In the genomic region with DNA sequence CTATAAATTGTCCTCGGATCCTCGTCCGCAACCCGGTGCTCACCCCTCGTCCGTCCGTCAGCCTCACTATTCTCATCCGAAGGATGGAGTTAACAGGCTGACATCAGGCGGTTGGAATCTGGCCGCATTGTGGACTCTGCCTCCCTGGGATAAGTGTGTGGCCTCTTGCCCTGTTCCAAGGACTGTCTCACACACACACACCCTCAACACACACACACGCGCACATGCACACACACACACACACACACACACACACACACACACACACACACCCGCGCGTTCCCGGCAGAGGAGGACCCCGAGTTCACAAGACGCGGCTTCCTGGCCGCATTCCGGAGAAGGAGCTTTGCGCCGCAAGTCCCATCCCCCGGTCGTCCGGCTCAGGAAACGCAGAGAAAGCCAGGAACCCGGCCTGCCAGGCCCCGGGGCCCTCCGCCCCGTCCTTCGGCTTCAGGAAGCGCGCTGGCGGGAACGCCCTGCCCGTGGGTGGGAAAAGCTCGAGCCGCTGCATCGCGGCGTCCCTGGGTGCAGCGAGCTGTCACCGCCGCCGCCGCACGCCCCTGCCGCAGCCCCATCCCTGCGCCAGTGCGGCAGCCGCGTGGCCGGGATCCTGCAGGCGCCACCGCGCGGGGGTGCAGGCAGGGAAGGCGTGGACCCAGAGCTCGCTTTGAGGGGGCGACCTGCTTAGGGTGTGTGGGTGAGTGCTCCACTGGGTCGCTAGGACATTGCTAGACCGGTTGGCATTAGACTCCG, we compare ENCODE assay signal across 8 mouse cellular contexts. TPM values are rescaled to one million over a fixed set of nuclear protein-coding genes. Genes with fewer than 3 reads are reported as not detected.
A peak's percentile ranks its signal among the peaks of the same experiment; 100 is the strongest.
DNase-seq lines count a peak whose midpoint lies in the region; ATAC-seq and TF ChIP-seq lines count a peak whose summit lies in the region.

Gene 6030445D17Rik (plus strand): TSS at position 165 of the 753 bp plus-strand sequence.

- peaks cover 41% of the 10 kb centered on the region for H3K27me3 ChIP-seq in forebrain, embryonic 13.5 days
- no peaks in the 10 kb centered on the region for H3K27me3 ChIP-seq in heart, postnatal 0 days (ENCODE audit: control insufficient read depth, insufficient read depth, low read length)

- TF ChIP-seq CTCF in heart, postnatal 0 days (IDR thresholded peaks at IDR 0.05; ENCODE audit: low read depth) = no peak
- TF ChIP-seq CTCF in lung, adult 2 months (IDR thresholded peaks at IDR 0.05; ENCODE audit: insufficient read depth, low read length) = no peak
- no peak for TF ChIP-seq CTCF in olfactory bulb, adult 2 months (IDR thresholded peaks at IDR 0.05; ENCODE audit: insufficient read depth, low read depth, low read length)

- peak; percentile 74; the same call in 1 of the 2 replicates for TF ChIP-seq EP300 in heart, postnatal 0 days (IDR thresholded peaks at IDR 0.05; ENCODE audit: low read depth)

- peak; percentile 15 for DNase-seq in CD8-positive naive resting alpha-beta T cell, adult 2 months (ENCODE audit: low read depth in 2 of 2, low spot score in 2 of 2)
- peak; percentile 10 for DNase-seq in c-Kit-positive CD71-negative TER-119-negative erythroid progenitor cells, embryonic 14.5 days (ENCODE audit: low read depth)
- DNase-seq in heart, postnatal 0 days (ENCODE audit: low spot score) = peak; percentile 74
- DNase-seq in kidney, postnatal 25 days = peak; percentile 84 to 93
- peak; percentile 77 for DNase-seq in lung, adult 2 months
- peak; percentile 36 for DNase-seq in thymus, postnatal 0 days (ENCODE audit: low spot score)

- H3K36me3 ChIP-seq in forebrain, embryonic 13.5 days (ENCODE audit: poor library complexity, severe bottlenecking) = no peaks in the 10 kb centered on the region
- H3K36me3 ChIP-seq in heart, postnatal 0 days (replicated peaks; ENCODE audit: control insufficient read depth, insufficient read depth, low read length) = no peaks in the 10 kb centered on the region

- WGBS in forebrain, embryonic 13.5 days = under 1% methylated on average over 58 of the region's 64 CpGs
- WGBS in heart, postnatal 0 days = 1% methylated on average over 64 of the region's 64 CpGs
- 3% methylated on average over 62 of the region's 64 CpGs for WGBS in lung, adult 2 months
- 2% methylated on average over 64 of the region's 64 CpGs for WGBS in olfactory bulb, adult 2 months

- H3K4me3 ChIP-seq in forebrain, embryonic 13.5 days = peak within 1 kb of the TSS; percentile 65
- H3K4me3 ChIP-seq in heart, postnatal 0 days (ENCODE audit: low read depth, low read length) = peak within 1 kb of the TSS; percentile 68
- peak within 1 kb of the TSS; percentile 95 for H3K4me3 ChIP-seq in lung, adult 2 months (replicated peaks; ENCODE audit: extremely low read depth, low read depth, low read length)
- peak within 1 kb of the TSS; percentile 73 for H3K4me3 ChIP-seq in olfactory bulb, adult 2 months (ENCODE audit: insufficient read depth, low read depth, low read length)

- H3K9ac ChIP-seq in forebrain, embryonic 13.5 days = peak within 1 kb of the TSS; percentile 79
- H3K9ac ChIP-seq in heart, postnatal 0 days (replicated peaks; ENCODE audit: low read depth, low read length) = peak within 1 kb of the TSS; percentile 63

- H3K4me2 ChIP-seq in forebrain, embryonic 13.5 days = peak within 1 kb of the TSS; percentile 99
- peak within 1 kb of the TSS; percentile 91 for H3K4me2 ChIP-seq in heart, postnatal 0 days (ENCODE audit: low read depth, low read length)

- TF ChIP-seq POLR2A in lung, adult 2 months (IDR thresholded peaks at IDR 0.05; ENCODE audit: borderline replicate concordance, extremely low read depth, low read depth, low read length) = no peak; the same call in 1 of the 2 replicates
- TF ChIP-seq POLR2A in olfactory bulb, adult 2 months (IDR thresholded peaks at IDR 0.05; ENCODE audit: insufficient read depth, low read depth, low read length) = 0 out of 2 replicates have a peak, but pooled peaks have one; percentile 12

- no peak within 1 kb of the TSS for H3K27ac ChIP-seq in forebrain, embryonic 13.5 days
- peak within 1 kb of the TSS; percentile 96 for H3K27ac ChIP-seq in heart, postnatal 0 days (ENCODE audit: low read depth)
- H3K27ac ChIP-seq in olfactory bulb, adult 2 months (ENCODE audit: insufficient read depth, low read depth, low read length) = peak within 1 kb of the TSS; percentile 37

- peaks cover 28% of the 10 kb centered on the region for H3K4me1 ChIP-seq in forebrain, embryonic 13.5 days
- H3K4me1 ChIP-seq in heart, postnatal 0 days (ENCODE audit: control insufficient read depth, insufficient read depth) = peaks cover 12% of the 10 kb centered on the region
- H3K4me1 ChIP-seq in lung, adult 2 months (ENCODE audit: control insufficient read depth, insufficient read depth, low read length) = peaks cover 13% of the 10 kb centered on the region
- H3K4me1 ChIP-seq in olfactory bulb, adult 2 months (ENCODE audit: control insufficient read depth, insufficient read depth, low read length) = peaks cover 4% of the 10 kb centered on the region; the same call in 1 of the 2 replicates

- no peaks in the 10 kb centered on the region for H3K9me3 ChIP-seq in forebrain, embryonic 13.5 days (replicated peaks)
- no peaks in the 10 kb centered on the region for H3K9me3 ChIP-seq in heart, postnatal 0 days (replicated peaks; ENCODE audit: control insufficient read depth, low read length)

- peak; percentile 75 for ATAC-seq in forebrain, embryonic 13.5 days
- peak; percentile 83 for ATAC-seq in heart, postnatal 0 days (ENCODE audit: insufficient read depth, low read depth)

RNA-seq across cellular contexts. Expression of gene 6030445D17Rik, which starts in this region (rescaled TPM):
- polyA plus RNA-seq in forebrain, embryonic 13.5 days (2015; fragmentation: Nextera tagmentation; extraction: Ambion mirVana) = 0.13 TPM in 1 of 2 replicates, not detected in the other
- not detected in 2 replicates for total RNA-seq in heart, postnatal 0 days (2014; rRNA removed; ENCODE audit: low replicate concordance)
- polyA plus RNA-seq in heart, postnatal 0 days (2015; fragmentation: Nextera tagmentation; extraction: Ambion mirVana) = 0.27 and 0.43 TPM in 2 replicates
- polyA plus RNA-seq in lung, adult 2 months (2012; rRNA removed) = 0.72 and 1.1 TPM in 2 replicates
- not detected in 2 replicates for polyA plus RNA-seq in olfactory bulb, adult 2 months (2012; ENCODE audit: insufficient read depth, insufficient read length, low replicate concordance, missing spikeins)
- 0.16 and 0.21 TPM in 2 replicates for polyA plus RNA-seq in thymus, postnatal 0 days (2015; fragmentation: Nextera tagmentation; extraction: Ambion mirVana)

Comparison
In these comparisons a context has a peak if more than half of its experiments do, and no peak if none do; other contexts are left out.
1. Peak in ATAC-seq, H3K4me3 ChIP-seq, H3K9ac ChIP-seq and H3K4me2 ChIP-seq in forebrain, embryonic 13.5 days; RNA of the gene not detected or under 1 TPM.
2. Peak in DNase-seq, ATAC-seq, H3K4me3 ChIP-seq, H3K27ac ChIP-seq, H3K9ac ChIP-seq and H3K4me2 ChIP-seq in heart, postnatal 0 days; RNA of the gene not detected or under 1 TPM.
3. Peak in DNase-seq in thymus, postnatal 0 days; RNA of the gene not detected or under 1 TPM.
4. DNase-seq: peak in every context shown above with its lines; median percentile 88 in kidney, postnatal 25 days; 77 in lung, adult 2 months; 74 in heart, postnatal 0 days; 36 in thymus, postnatal 0 days; 15 in CD8-positive naive resting alpha-beta T cell, adult 2 months; 10 in c-Kit-positive CD71-negative TER-119-negative erythroid progenitor cells, embryonic 14.5 days.